In the genomic region with DNA sequence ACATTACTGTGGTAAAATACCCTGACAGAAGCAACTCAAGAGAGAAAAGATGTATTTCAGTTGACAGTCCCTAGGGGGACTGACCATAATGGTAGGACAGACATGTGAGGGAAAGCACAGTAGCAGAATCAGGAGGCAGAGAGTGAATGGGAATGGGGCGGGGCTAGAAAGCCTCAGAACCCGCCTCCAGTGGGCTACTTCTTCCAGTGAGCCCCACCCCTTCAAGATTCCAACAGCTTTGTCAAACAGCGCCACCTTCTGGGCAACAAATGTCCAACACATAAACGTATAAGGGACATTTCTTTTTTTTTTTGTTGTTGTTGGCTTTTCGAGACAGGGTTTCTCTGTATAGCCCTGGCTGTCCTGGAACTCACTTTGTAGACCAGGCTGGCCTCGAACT, we compare ENCODE assay signal across 10 mouse cellular contexts. TPM values are rescaled to one million over a fixed set of nuclear protein-coding genes. Genes with fewer than 3 reads are reported as not detected.
DNase-seq lines count a peak whose midpoint lies in the region; ATAC-seq and TF ChIP-seq lines count a peak whose summit lies in the region.
"Had no signal": no experiment of that assay in that cellular context is flagged by ENCODE, and none has a peak within 500 bp of the region (broad histone marks: within the 10 kb centered on the region; RNA-seq: fewer than 3 reads in every experiment).

No protein-coding gene starts in this region.

- no peak for TF ChIP-seq POLR2A in limb, embryonic 14.5 days (IDR thresholded peaks at IDR 0.05; ENCODE audit: borderline replicate concordance, extremely low read depth, insufficient read depth, insufficient read length)
- no peak for TF ChIP-seq POLR2A in small intestine, adult 2 months (IDR thresholded peaks at IDR 0.05; ENCODE audit: low read depth, low read length)

- peaks cover 3% of the 10 kb centered on the region; the same call in 1 of the 2 replicates for H3K9me3 ChIP-seq in limb, embryonic 14.5 days (ENCODE audit: control insufficient read depth, low read length)
- H3K9me3 ChIP-seq in limb, embryonic 10.5 days (replicated peaks) = no peaks in the 10 kb centered on the region
- H3K9me3 ChIP-seq: heart, embryonic 15.5 days; limb, embryonic 15.5 days had no signal

- no peak overlapping the region for H3K4me2 ChIP-seq in limb, embryonic 14.5 days (replicated peaks; ENCODE audit: low read depth, low read length, severe bottlenecking)
- H3K4me2 ChIP-seq: heart, embryonic 15.5 days; limb, embryonic 15.5 days had no signal

- DNase-seq in limb, embryonic 14.5 days (ENCODE audit: low spot score) = peak; percentile 7
- no peak for DNase-seq in limb, embryonic 10.5 days (ENCODE audit: low spot score)
- peak; percentile 96 for DNase-seq in R1 (ENCODE audit: low read depth, low spot score)
- peak; percentile 80 to 83 for DNase-seq in kidney, postnatal 25 days
- DNase-seq in left cerebral cortex, adult 11 months (ENCODE audit: low spot score) = no peak
- DNase-seq in right cerebral cortex, adult 18-20 months = no peak
- no peak for DNase-seq in frontal cortex, postnatal 10 days (ENCODE audit: low spot score in 2 of 2)

- no peak overlapping the region for H3K4me3 ChIP-seq in limb, embryonic 14.5 days (replicated peaks; ENCODE audit: low read length)
- H3K4me3 ChIP-seq in limb, embryonic 10.5 days = no peak overlapping the region
- no peak overlapping the region for H3K4me3 ChIP-seq in small intestine, adult 2 months (ENCODE audit: low read depth, low read length)
- H3K4me3 ChIP-seq: heart, embryonic 15.5 days; limb, embryonic 15.5 days had no signal

- peak; percentile 65; the same call in 1 of the 2 replicates for TF ChIP-seq CTCF in small intestine, adult 2 months (IDR thresholded peaks at IDR 0.05; ENCODE audit: extremely low read depth, insufficient read length, insufficient replicate concordance, low read depth, low read length)

- H3K27ac ChIP-seq in limb, embryonic 14.5 days (replicated peaks; ENCODE audit: low read depth, low read length) = no peak overlapping the region
- no peak overlapping the region for H3K27ac ChIP-seq in limb, embryonic 10.5 days
- H3K27ac ChIP-seq in small intestine, adult 2 months (ENCODE audit: insufficient read depth, low read depth, low read length) = no peak overlapping the region
- H3K27ac ChIP-seq: heart, embryonic 15.5 days; limb, embryonic 15.5 days had no signal

- ATAC-seq in limb, embryonic 14.5 days (ENCODE audit: low FRiP score, low read depth) = no peak

- no peaks in the 10 kb centered on the region for H3K36me3 ChIP-seq in limb, embryonic 14.5 days (ENCODE audit: control insufficient read depth, insufficient read depth, low read length)
- no peaks in the 10 kb centered on the region for H3K36me3 ChIP-seq in limb, embryonic 10.5 days
- no peaks in the 10 kb centered on the region for H3K36me3 ChIP-seq in small intestine, adult 2 months (ENCODE audit: control insufficient read depth, insufficient read depth, low read length)
- H3K36me3 ChIP-seq: heart, embryonic 15.5 days; limb, embryonic 15.5 days had no signal

- no peaks in the 10 kb centered on the region for H3K27me3 ChIP-seq in limb, embryonic 14.5 days (ENCODE audit: control insufficient read depth, insufficient read depth, low read length)
- H3K27me3 ChIP-seq in limb, embryonic 10.5 days (ENCODE audit: low read depth, poor library complexity, severe bottlenecking) = no peaks in the 10 kb centered on the region
- H3K27me3 ChIP-seq in small intestine, adult 2 months (ENCODE audit: control insufficient read depth, insufficient read depth, low read length) = no peaks in the 10 kb centered on the region
- H3K27me3 ChIP-seq: heart, embryonic 15.5 days; limb, embryonic 15.5 days had no signal

- no peaks in the 10 kb centered on the region for H3K4me1 ChIP-seq in limb, embryonic 14.5 days (ENCODE audit: control insufficient read depth, insufficient read depth, low read length)
- no peaks in the 10 kb centered on the region for H3K4me1 ChIP-seq in limb, embryonic 10.5 days
- H3K4me1 ChIP-seq in small intestine, adult 2 months (ENCODE audit: control insufficient read depth, insufficient read depth, insufficient read length, low read length) = peaks cover 4% of the 10 kb centered on the region; the same call in 1 of the 2 replicates
- H3K4me1 ChIP-seq: heart, embryonic 15.5 days; limb, embryonic 15.5 days had no signal

- WGBS in limb, embryonic 14.5 days = 40% methylated on average over 6 of the region's 6 CpGs
- WGBS in limb, embryonic 10.5 days = 50% methylated on average over 6 of the region's 6 CpGs
- WGBS in small intestine, adult 2 months = 38% methylated on average over 6 of the region's 6 CpGs

- H3K9ac ChIP-seq in limb, embryonic 14.5 days (ENCODE audit: low read depth, low read length, severe bottlenecking) = no peak overlapping the region
- H3K9ac ChIP-seq: heart, embryonic 15.5 days; limb, embryonic 15.5 days had no signal

RNA-seq across cellular contexts. Expression of gene Aktip, which starts 45.2 kb away (rescaled TPM):
- polyA plus RNA-seq in limb, embryonic 14.5 days (2012; rRNA removed) = 30.4 and 35.7 TPM in 2 replicates
- 58.0 and 61.3 TPM in 2 replicates for polyA plus RNA-seq in limb, embryonic 14.5 days (2014; fragmentation: Nextera tagmentation; extraction: Ambion mirVana)
- 39.3 and 39.7 TPM in 2 replicates for polyA plus RNA-seq in limb, embryonic 10.5 days (2016; fragmentation: Nextera tagmentation; extraction: Ambion mirVana)
- 14.5 and 23.3 TPM in 2 replicates for polyA plus RNA-seq in small intestine, adult 2 months (2012; rRNA removed)

Comparison
In these comparisons a context has a peak if more than half of its experiments do, and no peak if none do; other contexts are left out.
1. DNase-seq: peak in limb, embryonic 14.5 days (single experiment), R1 (single experiment) and kidney, postnatal 25 days (2 of 2); none in limb, embryonic 10.5 days (single experiment), left cerebral cortex, adult 11 months (single experiment), right cerebral cortex, adult 18-20 months (single experiment) and frontal cortex, postnatal 10 days (0 of 2).